Mouse (Mus musculus) retina, postnatal 7 days (tissue): ENCODE measurements at regions not wholly inside any gene's neighbourhood (a gene's known extent, or its start where the extent isn't known, plus 50 kb on each side); places are given as distances from the start of the nearest gene placed in this dataset.

Experiments used
- DNase-seq: peaks from one replicate; pipeline ENCODE4 v3.0.0-alpha.2; 2012; ENCODE audit warnings: low read depth, low spot score

DNA sequence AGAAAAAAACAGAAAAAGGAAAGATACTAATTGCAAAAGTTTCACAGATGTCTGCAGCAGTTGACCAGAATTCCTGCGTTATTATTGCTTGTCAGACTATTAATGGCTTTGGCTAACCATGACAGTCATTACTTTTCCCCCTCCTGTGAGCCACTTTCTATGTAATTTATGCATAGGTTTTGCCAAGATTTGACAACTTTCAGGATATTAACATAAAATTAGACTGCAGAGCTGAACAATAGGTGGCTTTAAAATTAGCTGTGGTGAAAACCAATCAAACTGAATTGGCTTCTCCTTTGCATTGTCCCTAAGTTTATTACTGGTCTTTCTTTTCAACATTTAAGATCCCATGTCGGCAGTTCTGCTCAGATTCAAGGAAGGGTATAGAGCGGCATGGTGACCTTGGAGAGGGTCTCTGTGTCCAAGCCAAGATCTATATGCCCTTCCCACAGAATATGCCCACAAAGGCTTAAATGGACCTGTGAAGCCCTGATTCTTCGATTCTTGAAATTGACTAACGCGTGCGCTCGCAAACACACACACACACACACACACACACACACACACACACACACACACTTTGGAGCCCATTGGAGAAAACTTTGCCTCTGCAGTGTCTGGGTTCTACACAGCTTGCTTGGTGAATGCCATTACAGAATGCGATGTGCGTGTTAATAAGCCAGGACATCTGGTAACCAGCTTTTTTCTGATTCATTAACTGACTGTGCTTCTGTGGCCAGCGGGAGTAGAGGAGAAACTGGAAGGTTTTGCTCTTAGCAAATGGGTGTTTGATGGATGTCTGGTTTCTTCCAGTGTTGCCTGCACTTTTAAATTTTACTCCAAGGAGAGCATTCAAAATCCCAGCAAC, 69.8 kb upstream of the Itga4 start:
- DNase-seq, result no peak

GRCm38 (mm10) chr2:79186878-79187277, 68.3 kb upstream of the Itga4 start:
- DNase-seq, result no peak

GRCm38 (mm10) chr2:79188511-79189193, 66.6 kb upstream of the Itga4 start:
- DNase-seq, result no peak

DNA sequence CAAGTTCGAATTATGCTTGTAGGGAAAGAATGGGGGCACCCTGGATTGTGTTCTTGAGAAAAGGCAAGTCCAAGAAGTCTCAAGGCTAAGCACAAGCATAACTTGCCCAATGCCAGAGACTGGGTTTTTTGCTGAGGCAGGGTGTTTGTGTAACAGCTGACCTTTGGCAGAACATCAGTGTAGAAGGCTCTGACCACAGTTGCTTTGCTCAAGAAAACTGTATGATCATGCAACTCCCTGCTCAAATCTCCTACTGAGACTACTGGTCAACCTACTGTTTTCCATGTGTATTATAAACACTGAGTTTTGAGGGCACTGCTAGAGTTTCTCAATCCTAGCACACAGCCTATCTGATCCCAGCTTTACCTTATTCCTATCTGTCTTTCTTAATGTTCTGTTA, 61.4 kb upstream of the Itga4 start:
- no peak for DNase-seq

GRCm38 (mm10) chr2:79201677-79202076, 53.5 kb upstream of the Itga4 start:
- no peak for DNase-seq
